Mouse (Mus musculus) kidney, adult 2 months (tissue): ENCODE results near the gene Tsc1.

ENCODE experiments used
- CTCF ChIP-seq: fragments of 200-500 bp; conservative IDR thresholded peaks from 2 replicates; pipeline ENCODE4 v1.5.1; 2011; ENCODE audit warnings: low read depth, mild to moderate bottlenecking, control low read depth, low read length, moderate library complexity, mixed read lengths; ENCODE audit not compliant: insufficient read depth, insufficient read length
- POLR2A ChIP-seq: fragments of 200-500 bp; IDR thresholded peaks from one replicate; pipeline ENCODE4 v1.6.1; 2011; ENCODE audit warnings: low read depth, low read length, control low read depth

DNA sequence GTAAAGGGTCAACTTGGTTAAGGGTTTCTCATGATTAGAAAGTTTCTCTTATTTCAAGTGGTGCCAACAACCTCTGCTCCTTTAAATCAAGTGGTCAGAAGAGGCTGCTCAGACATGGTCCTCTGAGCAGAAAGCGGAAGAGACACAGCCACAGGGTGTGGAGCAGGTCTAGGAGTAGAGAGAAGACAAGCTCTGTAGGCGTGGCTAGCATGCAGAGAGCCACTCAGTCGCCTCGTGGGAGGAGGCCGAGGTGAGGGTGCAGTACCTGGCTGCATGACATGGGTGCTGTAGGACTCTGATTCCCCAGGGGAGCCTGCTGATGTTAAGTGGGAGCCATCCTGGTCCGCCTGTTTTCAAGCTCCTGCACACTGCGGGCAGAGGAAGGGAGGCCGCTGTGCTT lies 15.2 kb downstream of the Tsc1 start:
- TF ChIP-seq POLR2A (no peak), CTCF (no peak)
